Mouse (Mus musculus): Measurements from ENCODE around the gene Tmem119. TPM values are rescaled to one million over a fixed set of nuclear protein-coding genes. Genes with fewer than 3 reads are reported as not detected.

The Tmem119 gene
- polyA plus RNA-seq, 1 experiment from 2014 or later = 41.9 TPM

- H3K4me3 ChIP-seq (ENCODE audit: low read depth, low read length) = no peak overlapping the region
- no peak overlapping the region for H3K27ac ChIP-seq (ENCODE audit: low read depth)
- WGBS = 87% methylated on average over 15 of the region's 15 CpGs
- H3K36me3 ChIP-seq (ENCODE audit: control insufficient read depth, insufficient read depth, low read length) = peaks cover 100% of the 10 kb centered on the region
- ATAC-seq (replicated peaks; ENCODE audit: low FRiP score, low TSS enrichment, low read depth) (no peak), DNase-seq (ENCODE audit: low spot score) (no peak)
- no peaks in the 10 kb centered on the region for H3K27me3 ChIP-seq (replicated peaks; ENCODE audit: control insufficient read depth, insufficient read depth, low read length)
- H3K9me3 ChIP-seq (ENCODE audit: control insufficient read depth, low read length) = no peaks in the 10 kb centered on the region
- no peak overlapping the region for H3K4me2 ChIP-seq (ENCODE audit: low read length)
- H3K9ac ChIP-seq (ENCODE audit: low read length) = no peak overlapping the region
- no peaks in the 10 kb centered on the region for H3K4me1 ChIP-seq (replicated peaks; ENCODE audit: control insufficient read depth, insufficient read depth, low read length)
These were observed 44.8 kb downstream of the Tmem119 start for GRCm38 (mm10) chr5:113755347-113756030.

GRCm38 (mm10) chr5:113751521-113752157 is 48.7 kb downstream of the Tmem119 start:
- Histone ChIP-seq H3K27me3 (replicated peaks; ENCODE audit: control insufficient read depth, insufficient read depth, low read length) (no peaks in the 10 kb centered on the region), H3K27ac (ENCODE audit: low read depth) (no peak overlapping the region), H3K4me3 (ENCODE audit: low read depth, low read length) (no peak overlapping the region), H3K9ac (ENCODE audit: low read length) (no peak overlapping the region), H3K9me3 (ENCODE audit: control insufficient read depth, low read length) (no peaks in the 10 kb centered on the region), H3K4me2 (ENCODE audit: low read length) (no peak overlapping the region), H3K4me1 (replicated peaks; ENCODE audit: control insufficient read depth, insufficient read depth, low read length) (no peaks in the 10 kb centered on the region), H3K36me3 (ENCODE audit: control insufficient read depth, insufficient read depth, low read length) (peaks cover 100% of the 10 kb centered on the region)
- DNase-seq (ENCODE audit: low spot score) (no peak), ATAC-seq (replicated peaks; ENCODE audit: low FRiP score, low TSS enrichment, low read depth) (no peak)
- WGBS = 89% methylated on average over 9 of the region's 9 CpGs

GRCm38 (mm10) chr5:113748556-113749331 is 51.6 kb downstream of the Tmem119 start:
- Histone ChIP-seq H3K27ac (ENCODE audit: low read depth) (no peak overlapping the region), H3K9ac (ENCODE audit: low read length) (no peak overlapping the region), H3K4me1 (replicated peaks; ENCODE audit: control insufficient read depth, insufficient read depth, low read length) (no peaks in the 10 kb centered on the region), H3K4me2 (ENCODE audit: low read length) (no peak overlapping the region), H3K9me3 (ENCODE audit: control insufficient read depth, low read length) (no peaks in the 10 kb centered on the region), H3K4me3 (ENCODE audit: low read depth, low read length) (no peak overlapping the region), H3K27me3 (replicated peaks; ENCODE audit: control insufficient read depth, insufficient read depth, low read length) (no peaks in the 10 kb centered on the region), H3K36me3 (ENCODE audit: control insufficient read depth, insufficient read depth, low read length) (peaks cover 100% of the 10 kb centered on the region)
- ATAC-seq (replicated peaks; ENCODE audit: low FRiP score, low TSS enrichment, low read depth) (no peak), DNase-seq (ENCODE audit: low spot score) (no peak)
- WGBS = 95% methylated on average over 13 of the region's 13 CpGs

- H3K4me3 ChIP-seq (ENCODE audit: low read depth, low read length) = no peak overlapping the region
- no peaks in the 10 kb centered on the region for H3K9me3 ChIP-seq (ENCODE audit: control insufficient read depth, low read length)
- no peak for ATAC-seq (replicated peaks; ENCODE audit: low FRiP score, low TSS enrichment, low read depth)
- DNase-seq (ENCODE audit: low spot score) = no peak
- WGBS = 96% methylated on average over 5 of the region's 5 CpGs
- no peaks in the 10 kb centered on the region for H3K27me3 ChIP-seq (replicated peaks; ENCODE audit: control insufficient read depth, insufficient read depth, low read length)
- H3K4me2 ChIP-seq (ENCODE audit: low read length) = no peak overlapping the region
- no peaks in the 10 kb centered on the region for H3K4me1 ChIP-seq (replicated peaks; ENCODE audit: control insufficient read depth, insufficient read depth, low read length)
- H3K9ac ChIP-seq (ENCODE audit: low read length) = no peak overlapping the region
- peaks cover 100% of the 10 kb centered on the region for H3K36me3 ChIP-seq (ENCODE audit: control insufficient read depth, insufficient read depth, low read length)
- H3K27ac ChIP-seq (ENCODE audit: low read depth) = no peak overlapping the region
These were observed 52.7 kb downstream of the Tmem119 start for GRCm38 (mm10) chr5:113747629-113748028.

Other genes starting within 250 kb of the Tmem119 start
- 1.6 and 2.4 TPM in 2 replicates for gene Cmklr1, start 150.1 kb downstream of the Tmem119 start, polyA plus RNA-seq (2014; fragmentation: Nextera tagmentation; extraction: Ambion mirVana)
- not detected in 2 replicates for gene 1700069L16Rik, start 75.7 kb downstream of the Tmem119 start, polyA plus RNA-seq (2014; fragmentation: Nextera tagmentation; extraction: Ambion mirVana)
- gene Ficd, start 64.7 kb downstream of the Tmem119 start, polyA plus RNA-seq (2014; fragmentation: Nextera tagmentation; extraction: Ambion mirVana) = 3.3 and 3.6 TPM in 2 replicates
- 44.0 and 46.3 TPM in 2 replicates for gene Sart3, start 28.0 kb downstream of the Tmem119 start, polyA plus RNA-seq (2014; fragmentation: Nextera tagmentation; extraction: Ambion mirVana)
- 108 and 110 TPM in 2 replicates for gene Iscu, start 27.8 kb downstream of the Tmem119 start, polyA plus RNA-seq (2014; fragmentation: Nextera tagmentation; extraction: Ambion mirVana)
- 4.0 and 4.7 TPM in 2 replicates for gene Selplg, start 32.1 kb upstream of the Tmem119 start, polyA plus RNA-seq (2014; fragmentation: Nextera tagmentation; extraction: Ambion mirVana)
- gene Coro1c, start 108.2 kb upstream of the Tmem119 start, polyA plus RNA-seq (2014; fragmentation: Nextera tagmentation; extraction: Ambion mirVana) = 185 and 200 TPM in 2 replicates
- gene Ssh1, start 193.4 kb upstream of the Tmem119 start, polyA plus RNA-seq (2014; fragmentation: Nextera tagmentation; extraction: Ambion mirVana) = 19.4 and 19.6 TPM in 2 replicates
- 5.1 and 5.7 TPM in 2 replicates for gene Dao, start 203.2 kb upstream of the Tmem119 start, polyA plus RNA-seq (2014; fragmentation: Nextera tagmentation; extraction: Ambion mirVana)

Data from intestine, embryonic 14.5 days (tissue).